Mouse (Mus musculus) intestine, postnatal 0 days (tissue): ENCODE data around the gene Grip1. TPM values are rescaled to one million over a fixed set of nuclear protein-coding genes. Genes with fewer than 3 reads are reported as not detected.
A peak's percentile ranks its signal among the peaks of the same experiment; 100 is the strongest.

ENCODE experiments used
- ATAC-seq: fragments of 200-750 bp; cut with Nextera tagmentation; 2 replicates; pipeline ENCODE4 v1.8.0; 2017; ENCODE audit warnings: mild to moderate bottlenecking, moderate TSS enrichment, moderate library complexity
- H3K27ac ChIP-seq: fragments of 300-500 bp; sonication (generic); 2 replicates; pipeline ENCODE4 v1.5.1; 2014; ENCODE audit warnings: mild to moderate bottlenecking, low read depth, low read length, moderate library complexity
- H3K27me3 ChIP-seq: fragments of 300-500 bp; sonication (generic); replicated peaks from 2 replicates; pipeline ENCODE4 v1.6.1; 2014; ENCODE audit warnings: low read length, mixed read lengths; ENCODE audit not compliant: control insufficient read depth, insufficient read depth
- H3K36me3 ChIP-seq: fragments of 300-500 bp; sonication (generic); 2 replicates; pipeline ENCODE4 v1.6.1; 2014; ENCODE audit warnings: mild to moderate bottlenecking, moderate library complexity; ENCODE audit not compliant: control insufficient read depth, insufficient read depth
- H3K4me1 ChIP-seq: fragments of 300-500 bp; sonication (generic); replicated peaks from 2 replicates; pipeline ENCODE4 v1.6.1; 2014; ENCODE audit warnings: antibody characterized with exemption, low read length, mixed read lengths; ENCODE audit not compliant: control insufficient read depth, insufficient read depth
- H3K4me2 ChIP-seq: fragments of 300-500 bp; sonication (generic); replicated peaks from 2 replicates; pipeline ENCODE4 v1.6.1; 2014; ENCODE audit warnings: low read depth, mild to moderate bottlenecking, moderate library complexity
- H3K4me3 ChIP-seq: fragments of 300-500 bp; sonication (generic); 2 replicates; pipeline ENCODE4 v1.5.1; 2014; ENCODE audit warnings: low read depth, low read length
- H3K9ac ChIP-seq: fragments of 300-500 bp; sonication (generic); 2 replicates; pipeline ENCODE4 v1.6.1; 2014; ENCODE audit warnings: mild to moderate bottlenecking, low read depth, low read length
- H3K9me3 ChIP-seq: fragments of 300-500 bp; sonication (generic); 2 replicates; pipeline ENCODE4 v1.6.1; 2016; ENCODE audit warnings: mixed run types; ENCODE audit not compliant: control insufficient read depth
- CTCF ChIP-seq: sonication (generic); IDR thresholded peaks from 2 replicates; pipeline ENCODE4 v1.5.1; 2016; ENCODE audit warnings: low read depth, mild to moderate bottlenecking, control low read depth, antibody characterized with exemption, moderate library complexity
- WGBS: fragments of 180-500 bp; shearing (Covaris S2); extraction: QIAGEN DNeasy Blood & Tissue Kit; methylation state at CpG from one replicate; pipeline ENCODE4 v1.1.7; 2014; 5-methylcytosine and 5-hydroxymethylcytosine counted together
- polyA plus RNA-seq: library from polyadenylated mRNA; unstranded; fragments of >200 nt; fragmentation: Nextera tagmentation; extraction: Ambion mirVana; gene quantifications from 2 replicates; pipeline ENCODE4 v1.2.1, GENCODE M21; 2015

Grip1 gene
- polyA plus RNA-seq, 1 experiment from 2014 or later, result 0.48 TPM

- H3K4me3 ChIP-seq, result no peak overlapping the region
- ATAC-seq, result no peak
- no peaks in the 10 kb centered on the region for H3K36me3 ChIP-seq
- H3K9ac ChIP-seq, result no peak overlapping the region
- H3K4me2 ChIP-seq, result no peak overlapping the region
- no peaks in the 10 kb centered on the region for H3K4me1 ChIP-seq
- TF ChIP-seq CTCF, result no peak
- H3K27me3 ChIP-seq, result no peaks in the 10 kb centered on the region
- WGBS, result 96% methylated on average over 10 of the region's 10 CpGs
- no peaks in the 10 kb centered on the region for H3K9me3 ChIP-seq
- no peak overlapping the region for H3K27ac ChIP-seq
These were observed 612.7 kb downstream of the Grip1 start for GRCm38 (mm10) chr10:120066319-120066718.

- no peaks in the 10 kb centered on the region for H3K9me3 ChIP-seq
- TF ChIP-seq CTCF, result 0 out of 2 replicates have a peak, but pooled peaks have one; percentile 13
- H3K4me1 ChIP-seq, result no peaks in the 10 kb centered on the region
- H3K9ac ChIP-seq, result no peak overlapping the region
- WGBS, result 80% methylated on average over 3 of the region's 3 CpGs
- no peaks in the 10 kb centered on the region for H3K27me3 ChIP-seq
- H3K4me3 ChIP-seq, result no peak overlapping the region
- H3K36me3 ChIP-seq, result no peaks in the 10 kb centered on the region
- no peak for ATAC-seq
- no peak overlapping the region for H3K4me2 ChIP-seq
- H3K27ac ChIP-seq, result no peak overlapping the region
These were observed 624.2 kb downstream of the Grip1 start for GRCm38 (mm10) chr10:120077850-120078249.

GRCm38 (mm10) chr10:120092548-120092947, 638.9 kb downstream of the Grip1 start:
- no peak overlapping the region for H3K9ac ChIP-seq
- WGBS, result 88% methylated on average over 12 of the region's 12 CpGs
- no peak overlapping the region for H3K27ac ChIP-seq
- H3K36me3 ChIP-seq, result peaks cover 32% of the 10 kb centered on the region
- H3K27me3 ChIP-seq, result no peaks in the 10 kb centered on the region
- H3K4me1 ChIP-seq, result no peaks in the 10 kb centered on the region
- H3K4me3 ChIP-seq, result no peak overlapping the region
- no peaks in the 10 kb centered on the region for H3K9me3 ChIP-seq
- no peak overlapping the region for H3K4me2 ChIP-seq
- ATAC-seq, result no peak
- peak; percentile 17; the same call in 1 of the 2 replicates for TF ChIP-seq CTCF

DNA sequence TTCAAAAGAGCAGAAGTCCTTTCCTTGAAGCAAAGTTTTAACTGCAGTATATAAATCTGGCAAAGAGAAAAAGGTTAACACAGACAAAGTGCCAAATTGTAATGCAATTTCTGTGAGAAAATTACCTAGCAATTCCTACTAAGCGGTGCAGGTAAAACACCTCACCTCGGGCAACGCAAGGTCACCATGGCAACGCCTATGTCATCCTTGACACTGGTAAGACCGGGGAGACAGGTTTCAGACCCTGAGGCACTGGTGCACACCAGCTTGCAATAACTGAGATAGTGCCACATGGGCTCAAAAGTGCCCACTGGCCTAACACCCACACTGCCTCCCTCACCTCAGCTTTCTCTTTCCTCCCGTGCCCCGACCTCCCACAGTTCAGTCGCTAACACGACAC, 641.5 kb downstream of the Grip1 start:
- Histone ChIP-seq H3K27ac (no peak overlapping the region), H3K36me3 (peaks cover 30% of the 10 kb centered on the region; the same call in 1 of the 2 replicates), H3K4me3 (no peak overlapping the region), H3K9me3 (no peaks in the 10 kb centered on the region), H3K9ac (no peak overlapping the region), H3K27me3 (no peaks in the 10 kb centered on the region), H3K4me2 (no peak overlapping the region), H3K4me1 (no peaks in the 10 kb centered on the region)
- 76% methylated on average over 9 of the region's 9 CpGs for WGBS
- ATAC-seq, result no peak
- no peak for TF ChIP-seq CTCF

DNA sequence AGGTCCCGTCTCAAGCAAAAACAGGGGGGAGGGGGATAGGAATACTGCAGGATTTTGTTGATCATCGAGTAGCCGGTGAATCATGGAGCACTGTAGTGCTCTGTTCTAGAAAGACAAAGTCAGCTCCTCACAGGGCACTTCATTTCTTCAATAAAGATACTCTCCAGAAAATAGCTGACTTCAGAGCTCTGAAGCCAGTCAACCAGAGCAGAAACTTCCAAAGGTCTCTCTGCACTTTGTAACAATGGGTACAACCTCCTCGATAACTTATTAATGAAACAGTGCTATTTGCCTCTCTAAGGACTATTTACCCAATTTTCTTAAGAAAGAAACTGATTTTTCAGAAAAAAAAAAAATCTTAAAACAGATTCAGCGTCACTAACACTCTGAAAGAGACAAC, 642.1 kb downstream of the Grip1 start:
- TF ChIP-seq CTCF, result no peak
- Histone ChIP-seq H3K27ac (no peak overlapping the region), H3K4me2 (no peak overlapping the region), H3K4me1 (no peaks in the 10 kb centered on the region), H3K9me3 (no peaks in the 10 kb centered on the region), H3K36me3 (peaks cover 31% of the 10 kb centered on the region; the same call in 1 of the 2 replicates), H3K4me3 (no peak overlapping the region), H3K9ac (no peak overlapping the region), H3K27me3 (no peaks in the 10 kb centered on the region)
- 93% methylated on average over 5 of the region's 5 CpGs for WGBS
- ATAC-seq, result no peak

DNA sequence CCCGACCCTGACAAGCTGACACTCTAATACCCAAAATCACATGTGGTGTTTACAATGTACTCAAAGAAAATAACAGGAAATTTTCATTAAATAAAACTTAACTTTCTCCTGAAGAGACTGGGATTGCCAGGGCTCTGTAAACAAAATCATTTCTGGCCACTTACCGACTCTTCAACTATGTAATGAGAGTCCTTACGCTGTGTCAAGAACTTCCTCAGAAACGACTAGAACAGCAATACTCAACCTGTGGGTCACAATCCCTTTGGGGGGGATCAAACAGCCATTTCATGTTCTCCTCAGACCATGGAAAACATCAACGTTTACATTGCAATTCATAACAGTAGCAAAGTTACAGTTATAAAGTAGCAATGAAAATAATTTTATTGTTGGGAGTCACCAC, 643.9 kb downstream of the Grip1 start:
- no peak overlapping the region for H3K4me3 ChIP-seq
- no peaks in the 10 kb centered on the region for H3K27me3 ChIP-seq
- no peak overlapping the region for H3K4me2 ChIP-seq
- no peaks in the 10 kb centered on the region for H3K9me3 ChIP-seq
- H3K9ac ChIP-seq, result no peak overlapping the region
- no peak overlapping the region for H3K27ac ChIP-seq
- no peaks in the 10 kb centered on the region for H3K4me1 ChIP-seq
- H3K36me3 ChIP-seq, result peaks cover 28% of the 10 kb centered on the region; the same call in 1 of the 2 replicates
- WGBS, result 84% methylated on average over 5 of the region's 5 CpGs
- TF ChIP-seq CTCF, result no peak
- ATAC-seq, result no peak

GRCm38 (mm10) chr10:120100806-120101205, 647.2 kb downstream of the Grip1 start:
- H3K9ac ChIP-seq, result no peak overlapping the region
- no peak for ATAC-seq
- no peaks in the 10 kb centered on the region for H3K27me3 ChIP-seq
- H3K36me3 ChIP-seq, result peaks cover 33% of the 10 kb centered on the region
- H3K4me1 ChIP-seq, result no peaks in the 10 kb centered on the region
- H3K4me3 ChIP-seq, result no peak overlapping the region
- 81% methylated on average over 1 of the region's 1 CpGs for WGBS
- H3K9me3 ChIP-seq, result no peaks in the 10 kb centered on the region
- H3K27ac ChIP-seq, result no peak overlapping the region
- no peak overlapping the region for H3K4me2 ChIP-seq
- no peak for TF ChIP-seq CTCF
